ENCODE assay signal across 8 mouse cellular contexts in genomic region chr16:76539669-76540068, GRCm38 (mm10).
DNase-seq lines count a peak whose midpoint lies in the region; ATAC-seq and TF ChIP-seq lines count a peak whose summit lies in the region.

No protein-coding gene starts in this region.

- no peak overlapping the region for H3K27ac ChIP-seq in intestine, embryonic 15.5 days
- no peak overlapping the region for H3K27ac ChIP-seq in liver, postnatal 0 days (ENCODE audit: low read depth)
- H3K27ac ChIP-seq in stomach, embryonic 15.5 days, result no peak overlapping the region

- WGBS in intestine, embryonic 15.5 days, result 8% methylated on average over 6 of the region's 6 CpGs
- 26% methylated on average over 6 of the region's 6 CpGs for WGBS in liver, postnatal 0 days (ENCODE audit: insufficient replicate concordance)
- WGBS in stomach, embryonic 15.5 days, result 14% methylated on average over 6 of the region's 6 CpGs

- no peaks in the 10 kb centered on the region for H3K79me2 ChIP-seq in C2C12 (ENCODE audit: control insufficient read depth, insufficient read depth)

- peak; percentile 80 for ATAC-seq in intestine, embryonic 15.5 days
- peak; percentile 85 for ATAC-seq in liver, postnatal 0 days
- ATAC-seq in stomach, embryonic 15.5 days (ENCODE audit: insufficient read depth, low FRiP score, low read depth), result peak; percentile 77
- ATAC-seq in monocyte, adult 5-6 weeks (replicated peaks; ENCODE audit: insufficient number of reproducible peaks, low FRiP score, low TSS enrichment, poor library complexity, severe bottlenecking), result no peak

- no peaks in the 10 kb centered on the region for H3K79me3 ChIP-seq in C2C12 (ENCODE audit: low read depth)

- H3K36me3 ChIP-seq in C2C12 (ENCODE audit: control insufficient read depth, insufficient read depth), result no peaks in the 10 kb centered on the region
- H3K36me3 ChIP-seq in intestine, embryonic 15.5 days, result no peaks in the 10 kb centered on the region
- no peaks in the 10 kb centered on the region for H3K36me3 ChIP-seq in liver, postnatal 0 days (replicated peaks; ENCODE audit: insufficient read depth, low read length)
- no peaks in the 10 kb centered on the region for H3K36me3 ChIP-seq in stomach, embryonic 15.5 days

- peak; percentile 77 for DNase-seq in ZHBTc4 (ENCODE audit: low read depth, low spot score)
- DNase-seq in heart, adult 11 months, result peak; percentile 97
- peak; percentile 48 for DNase-seq in liver, postnatal 0 days
- DNase-seq in MN1 (ENCODE audit: low spot score), result no peak

- no peak overlapping the region for H3K4me3 ChIP-seq in C2C12 (ENCODE audit: insufficient read depth, poor library complexity, severe bottlenecking)
- H3K4me3 ChIP-seq in intestine, embryonic 15.5 days (replicated peaks), result no peak overlapping the region
- H3K4me3 ChIP-seq in liver, postnatal 0 days (ENCODE audit: low read depth, low read length), result no peak overlapping the region
- no peak overlapping the region for H3K4me3 ChIP-seq in stomach, embryonic 15.5 days (replicated peaks)

- H3K4me1 ChIP-seq in intestine, embryonic 15.5 days (replicated peaks), result peaks cover 6% of the 10 kb centered on the region
- H3K4me1 ChIP-seq in liver, postnatal 0 days (ENCODE audit: insufficient read depth), result 0 out of 2 replicates have a peak, but pooled peaks cover 7% of the 10 kb centered on the region
- H3K4me1 ChIP-seq in stomach, embryonic 15.5 days, result no peaks in the 10 kb centered on the region

- no peak overlapping the region for H3ac ChIP-seq in C2C12 (ENCODE audit: control insufficient read depth, insufficient read length, low read depth)

- H3K9me3 ChIP-seq in intestine, embryonic 15.5 days, result no peaks in the 10 kb centered on the region
- H3K9me3 ChIP-seq in liver, postnatal 0 days (ENCODE audit: low read length), result no peaks in the 10 kb centered on the region
- H3K9me3 ChIP-seq in stomach, embryonic 15.5 days, result no peaks in the 10 kb centered on the region

- H3K4me2 ChIP-seq in intestine, embryonic 15.5 days (replicated peaks), result no peak overlapping the region
- no peak overlapping the region for H3K4me2 ChIP-seq in liver, postnatal 0 days (ENCODE audit: low read depth, low read length)
- H3K4me2 ChIP-seq in stomach, embryonic 15.5 days, result no peak overlapping the region

- no peak overlapping the region for H3K9ac ChIP-seq in intestine, embryonic 15.5 days
- H3K9ac ChIP-seq in liver, postnatal 0 days (replicated peaks), result no peak overlapping the region
- no peak overlapping the region for H3K9ac ChIP-seq in stomach, embryonic 15.5 days

- no peaks in the 10 kb centered on the region for H3K27me3 ChIP-seq in C2C12 (ENCODE audit: control insufficient read depth, insufficient read depth, insufficient read length)
- no peaks in the 10 kb centered on the region for H3K27me3 ChIP-seq in intestine, embryonic 15.5 days (replicated peaks)
- H3K27me3 ChIP-seq in liver, postnatal 0 days (ENCODE audit: insufficient read depth, low read length), result no peaks in the 10 kb centered on the region
- no peaks in the 10 kb centered on the region for H3K27me3 ChIP-seq in stomach, embryonic 15.5 days (replicated peaks)

- TF ChIP-seq EP300 in liver, postnatal 0 days (IDR thresholded peaks at IDR 0.05; ENCODE audit: low read depth), result no peak

- no peak for TF ChIP-seq CTCF in C2C12 (IDR thresholded peaks at IDR 0.05; ENCODE audit: control insufficient read depth, insufficient read depth, insufficient read length)
- TF ChIP-seq CTCF in liver, postnatal 0 days (IDR thresholded peaks at IDR 0.05; ENCODE audit: low read depth), result no peak

TF ChIP-seq in C2C12, 6 proteins besides CTCF, POLR2A, EP300 and RAD21:
- TF ChIP-seq MAX (IDR thresholded peaks at IDR 0.05) (no peak), CEBPB (IDR thresholded peaks at IDR 0.05; ENCODE audit: low read depth) (peak; percentile 92)
